Mouse (Mus musculus) midbrain, embryonic 12.5 days (tissue): ENCODE results near the gene Nrarp. TPM values are rescaled to one million over a fixed set of nuclear protein-coding genes. Genes with fewer than 3 reads are reported as not detected.

Experiments
- polyA plus RNA-seq: library from polyadenylated mRNA; unstranded; fragments of >200 nt; fragmentation: Nextera tagmentation; extraction: Ambion mirVana; gene quantifications from 2 replicates; pipeline ENCODE4 v1.2.1, GENCODE M21; 2016

The Nrarp gene
- polyA plus RNA-seq, 1 experiment from 2014 or later, result 91.2 TPM

Other genes with a start within 250 kb of the Nrarp start
- 14.0 and 17.0 TPM in 2 replicates for gene Arrdc1, start 245.5 kb upstream of the Nrarp start, polyA plus RNA-seq
- gene Zmynd19, start 231.0 kb upstream of the Nrarp start, polyA plus RNA-seq, result 19.8 and 24.7 TPM in 2 replicates
- 29.4 and 35.7 TPM in 2 replicates for gene Dph7, start 218.4 kb upstream of the Nrarp start, polyA plus RNA-seq
- 140 TPM in 2 replicates for gene Mrpl41, start 205.7 kb upstream of the Nrarp start, polyA plus RNA-seq
- 3.6 and 5.5 TPM in 2 replicates for gene Pnpla7, start 204.7 kb upstream of the Nrarp start, polyA plus RNA-seq
- 102 and 104 TPM in 2 replicates for gene Nsmf, start 126.4 kb upstream of the Nrarp start, polyA plus RNA-seq
- not detected in 2 replicates for gene Entpd8, start 100.5 kb upstream of the Nrarp start, polyA plus RNA-seq
- gene Noxa1, start 85.6 kb upstream of the Nrarp start, polyA plus RNA-seq, result not detected in 2 replicates
- gene Tor4a, start 16.1 kb downstream of the Nrarp start, polyA plus RNA-seq, result 1.4 and 1.6 TPM in 2 replicates
- gene Nelfb, start 30.7 kb downstream of the Nrarp start, polyA plus RNA-seq, result 118 and 123 TPM in 2 replicates
- not detected in 2 replicates for gene Stpg3, start 33.9 kb downstream of the Nrarp start, polyA plus RNA-seq
- gene Fam166a, start 38.0 kb downstream of the Nrarp start, polyA plus RNA-seq, result 0.21 and 1.6 TPM in 2 replicates
- gene Tubb4b, start 43.9 kb downstream of the Nrarp start, polyA plus RNA-seq, result 460 and 476 TPM in 2 replicates
- not detected in 2 replicates for gene Slc34a3, start 53.6 kb downstream of the Nrarp start, polyA plus RNA-seq
- gene Rnf224, start 56.0 kb downstream of the Nrarp start, polyA plus RNA-seq, result not detected in 2 replicates
- gene Rnf208, start 61.5 kb downstream of the Nrarp start, polyA plus RNA-seq, result 31.9 and 35.3 TPM in 2 replicates
- not detected in 2 replicates for gene Cysrt1, start 61.7 kb downstream of the Nrarp start, polyA plus RNA-seq
- 5.1 and 5.2 TPM in 2 replicates for gene AL732309.1, start 66.1 kb downstream of the Nrarp start, polyA plus RNA-seq
- gene Tmem203, start 74.7 kb downstream of the Nrarp start, polyA plus RNA-seq, result 20.6 and 23.6 TPM in 2 replicates
- 10.1 and 10.2 TPM in 2 replicates for gene Tprn, start 81.9 kb downstream of the Nrarp start, polyA plus RNA-seq
- gene Ssna1, start 91.7 kb downstream of the Nrarp start, polyA plus RNA-seq, result 210 and 216 TPM in 2 replicates
- 143 and 144 TPM in 2 replicates for gene Anapc2, start 91.7 kb downstream of the Nrarp start, polyA plus RNA-seq
- gene Tmem210, start 107.4 kb downstream of the Nrarp start, polyA plus RNA-seq, result not detected in 2 replicates
- gene Lrrc26, start 109.2 kb downstream of the Nrarp start, polyA plus RNA-seq, result not detected in 2 replicates
- gene Grin1, start 138.4 kb downstream of the Nrarp start, polyA plus RNA-seq, result 6.1 and 8.2 TPM in 2 replicates
- gene Man1b1, start 151.6 kb downstream of the Nrarp start, polyA plus RNA-seq, result 72.2 and 72.9 TPM in 2 replicates
- gene Dpp7, start 175.6 kb downstream of the Nrarp start, polyA plus RNA-seq, result 19.5 and 20.5 TPM in 2 replicates
- gene Uap1l1, start 184.9 kb downstream of the Nrarp start, polyA plus RNA-seq, result 2.9 and 7.4 TPM in 2 replicates
- gene Sapcd2, start 191.6 kb downstream of the Nrarp start, polyA plus RNA-seq, result 52.1 and 52.3 TPM in 2 replicates
- 0.20 TPM in 2 replicates for gene Entpd2, start 215.1 kb downstream of the Nrarp start, polyA plus RNA-seq
- gene Npdc1, start 218.6 kb downstream of the Nrarp start, polyA plus RNA-seq, result 216 and 221 TPM in 2 replicates
- gene Fut7, start 242.5 kb downstream of the Nrarp start, polyA plus RNA-seq, result 0.09 TPM in 1 of 2 replicates, not detected in the other
- gene Abca2, start 247.9 kb downstream of the Nrarp start, polyA plus RNA-seq, result 9.4 and 10.3 TPM in 2 replicates